Mouse (Mus musculus): ENCODE measurements at regions not wholly inside any gene's neighbourhood (a gene's known extent, or its start where the extent isn't known, plus 50 kb on each side); places are given as distances from the start of the nearest gene placed in this dataset.

- TF ChIP-seq CTCF (IDR thresholded peaks at IDR 0.05; ENCODE audit: borderline replicate concordance, extremely low read depth, insufficient read depth, insufficient read length) (no peak), POLR2A (IDR thresholded peaks at IDR 0.05; ENCODE audit: borderline replicate concordance, extremely low read depth, insufficient read depth, insufficient read length, poor library complexity, severe bottlenecking) (no peak)
These were observed 197.0 kb upstream of the Trp63 start for GRCm38 (mm10) chr16:25486477-25487094.
